Mouse (Mus musculus) ES-Bruce4 (cell line): ENCODE results near the gene Hoxd12.

ENCODE experiments used
- CTCF ChIP-seq: IDR thresholded peaks from one replicate; pipeline ENCODE4 v1.8.1; 2011; ENCODE audit warnings: low read depth, low read length
- EP300 ChIP-seq: IDR thresholded peaks from 2 replicates; pipeline ENCODE4 v1.6.1; 2011; ENCODE audit warnings: low read depth, low read length; ENCODE audit not compliant: insufficient read depth
- POLR2A ChIP-seq: IDR thresholded peaks from one replicate; pipeline ENCODE4 v1.8.1; 2011; ENCODE audit warnings: low read length; ENCODE audit not compliant: insufficient read depth

- no peak for TF ChIP-seq CTCF
- TF ChIP-seq POLR2A: no peak
- no peak for TF ChIP-seq EP300
Measured at GRCm38 (mm10) chr2:74709465-74710419, 34.9 kb downstream of the Hoxd12 start.
